Mouse (Mus musculus): ENCODE measurements at regions not wholly inside any gene's neighbourhood (a gene's known extent, or its start where the extent isn't known, plus 50 kb on each side); places are given as distances from the start of the nearest gene placed in this dataset.

DNA sequence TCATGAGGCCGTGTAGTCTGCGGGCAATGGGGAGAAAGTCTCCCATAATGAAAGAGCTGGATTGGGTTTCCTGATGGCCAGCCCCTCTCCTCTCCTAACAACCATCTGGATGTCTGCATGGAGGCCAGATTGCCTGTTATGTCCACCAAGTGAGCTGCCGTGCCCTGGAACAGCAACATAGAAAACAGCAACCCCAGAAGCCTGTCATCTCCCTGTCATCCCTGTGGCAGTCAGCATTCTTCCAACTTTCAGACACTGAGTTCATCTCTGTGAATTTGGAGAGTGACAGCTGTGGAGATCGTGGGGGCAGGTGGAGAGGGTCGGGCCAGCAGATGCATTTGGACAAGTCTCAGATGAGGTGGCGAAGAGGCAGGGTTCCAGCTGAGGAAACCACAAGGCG lies 585.0 kb downstream of the Rnf144a start:
- Histone ChIP-seq H3K27me3 (ENCODE audit: control insufficient read depth, insufficient read depth, insufficient read length) (no peaks in the 10 kb centered on the region), H3ac (ENCODE audit: control insufficient read depth, insufficient read length, low read depth) (no peak overlapping the region), H3K79me2 (ENCODE audit: control insufficient read depth, insufficient read depth) (no peaks in the 10 kb centered on the region), H3K4me3 (ENCODE audit: insufficient read depth, poor library complexity, severe bottlenecking) (no peak overlapping the region), H3K36me3 (ENCODE audit: control insufficient read depth, insufficient read depth) (no peaks in the 10 kb centered on the region), H3K79me3 (ENCODE audit: low read depth) (no peaks in the 10 kb centered on the region)
- TF ChIP-seq MAX (IDR thresholded peaks at IDR 0.05): no peak
- TF ChIP-seq FOSL1 (IDR thresholded peaks at IDR 0.05; ENCODE audit: insufficient read depth, low read length, poor library complexity, severe bottlenecking): no peak
- TF ChIP-seq CEBPB (IDR thresholded peaks at IDR 0.05; ENCODE audit: low read depth): no peak
- TF ChIP-seq CTCF (IDR thresholded peaks at IDR 0.05; ENCODE audit: control insufficient read depth, insufficient read depth, insufficient read length): no peak
- no peak for TF ChIP-seq MYOD1 (IDR thresholded peaks at IDR 0.05; ENCODE audit: control insufficient read depth, insufficient read length, low read depth)
- TF ChIP-seq MYOG (IDR thresholded peaks at IDR 0.05; ENCODE audit: control insufficient read depth, extremely low read depth, insufficient read length): no peak
- no peak for TF ChIP-seq USF1 (IDR thresholded peaks at IDR 0.05; ENCODE audit: low read depth)

GRCm38 (mm10) chr12:25827961-25828360 lies 587.1 kb downstream of the Rnf144a start:
- no peaks in the 10 kb centered on the region for H3K27me3 ChIP-seq (ENCODE audit: control insufficient read depth, insufficient read depth, insufficient read length)
- TF ChIP-seq MAX (IDR thresholded peaks at IDR 0.05) (no peak), MYOD1 (IDR thresholded peaks at IDR 0.05; ENCODE audit: control insufficient read depth, insufficient read length, low read depth) (no peak), FOSL1 (IDR thresholded peaks at IDR 0.05; ENCODE audit: insufficient read depth, low read length, poor library complexity, severe bottlenecking) (no peak), MYOG (IDR thresholded peaks at IDR 0.05; ENCODE audit: control insufficient read depth, extremely low read depth, insufficient read length) (no peak), CTCF (IDR thresholded peaks at IDR 0.05; ENCODE audit: control insufficient read depth, insufficient read depth, insufficient read length) (no peak), CEBPB (IDR thresholded peaks at IDR 0.05; ENCODE audit: low read depth) (no peak), USF1 (IDR thresholded peaks at IDR 0.05; ENCODE audit: low read depth) (no peak)
- no peak overlapping the region for H3K4me3 ChIP-seq (ENCODE audit: insufficient read depth, poor library complexity, severe bottlenecking)
- H3ac ChIP-seq (ENCODE audit: control insufficient read depth, insufficient read length, low read depth): no peak overlapping the region
- no peaks in the 10 kb centered on the region for H3K79me2 ChIP-seq (ENCODE audit: control insufficient read depth, insufficient read depth)
- no peaks in the 10 kb centered on the region for H3K79me3 ChIP-seq (ENCODE audit: low read depth)
- no peaks in the 10 kb centered on the region for H3K36me3 ChIP-seq (ENCODE audit: control insufficient read depth, insufficient read depth)

DNA sequence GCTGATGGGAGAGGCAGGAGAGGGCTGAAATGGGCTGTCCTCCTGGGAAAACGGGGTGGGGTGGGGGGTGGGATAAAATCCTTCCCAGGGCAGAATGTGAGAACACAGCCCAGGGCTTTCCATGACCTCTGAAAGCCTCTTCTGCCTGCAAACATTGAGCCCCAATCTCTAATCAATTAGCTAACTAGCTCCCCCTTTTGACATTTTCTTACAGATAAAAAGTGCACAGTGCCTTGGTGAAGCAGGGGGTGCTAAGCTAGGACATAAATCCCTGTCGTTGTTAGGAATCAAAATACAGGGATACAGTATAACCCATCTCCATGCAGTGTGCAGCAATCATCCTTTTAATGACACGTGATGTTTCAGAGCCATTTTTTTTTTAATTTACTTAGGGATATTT lies 588.1 kb downstream of the Rnf144a start:
- Histone ChIP-seq H3K4me3 (ENCODE audit: insufficient read depth, poor library complexity, severe bottlenecking) (no peak overlapping the region), H3ac (ENCODE audit: control insufficient read depth, insufficient read length, low read depth) (no peak overlapping the region), H3K27me3 (ENCODE audit: control insufficient read depth, insufficient read depth, insufficient read length) (no peaks in the 10 kb centered on the region), H3K79me2 (ENCODE audit: control insufficient read depth, insufficient read depth) (no peaks in the 10 kb centered on the region), H3K36me3 (ENCODE audit: control insufficient read depth, insufficient read depth) (no peaks in the 10 kb centered on the region), H3K79me3 (ENCODE audit: low read depth) (no peaks in the 10 kb centered on the region)
- TF ChIP-seq USF1 (IDR thresholded peaks at IDR 0.05; ENCODE audit: low read depth): no peak
- TF ChIP-seq CTCF (IDR thresholded peaks at IDR 0.05; ENCODE audit: control insufficient read depth, insufficient read depth, insufficient read length): no peak
- no peak for TF ChIP-seq MYOG (IDR thresholded peaks at IDR 0.05; ENCODE audit: control insufficient read depth, extremely low read depth, insufficient read length)
- TF ChIP-seq MYOD1 (IDR thresholded peaks at IDR 0.05; ENCODE audit: control insufficient read depth, insufficient read length, low read depth): no peak
- no peak for TF ChIP-seq MAX (IDR thresholded peaks at IDR 0.05)
- TF ChIP-seq CEBPB (IDR thresholded peaks at IDR 0.05; ENCODE audit: low read depth): no peak

DNA sequence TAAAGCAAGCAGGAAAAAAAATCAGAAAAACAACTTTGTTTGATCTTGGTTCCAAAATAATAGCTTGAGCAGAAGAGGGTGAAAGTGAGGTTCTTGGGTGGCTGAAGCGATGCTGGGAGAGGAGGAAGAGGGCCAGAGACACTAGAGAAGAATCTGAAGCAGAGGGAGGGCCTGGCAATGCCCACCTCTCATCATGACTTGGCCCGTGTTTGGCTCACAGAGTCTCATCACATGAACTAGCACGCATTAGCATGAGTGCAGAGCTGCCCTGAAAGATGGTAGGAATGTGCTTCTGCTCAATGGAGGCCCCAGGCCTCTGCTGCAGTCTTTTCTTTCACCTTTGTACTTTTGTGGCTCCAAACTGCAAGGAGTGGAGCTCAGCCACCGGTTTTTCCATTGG lies 588.6 kb downstream of the Rnf144a start:
- H3ac ChIP-seq (ENCODE audit: control insufficient read depth, insufficient read length, low read depth): no peak overlapping the region

GRCm38 (mm10) chr12:25816248-25816647 lies 598.8 kb downstream of the Rnf144a start:
- no peaks in the 10 kb centered on the region for H3K79me3 ChIP-seq (ENCODE audit: low read depth)
- H3K27me3 ChIP-seq (ENCODE audit: control insufficient read depth, insufficient read depth, insufficient read length): no peaks in the 10 kb centered on the region
- no peak for TF ChIP-seq CEBPB (IDR thresholded peaks at IDR 0.05; ENCODE audit: low read depth)
- no peak for TF ChIP-seq CTCF (IDR thresholded peaks at IDR 0.05; ENCODE audit: control insufficient read depth, insufficient read depth, insufficient read length)
- TF ChIP-seq MYOG (IDR thresholded peaks at IDR 0.05; ENCODE audit: control insufficient read depth, extremely low read depth, insufficient read length): no peak
- TF ChIP-seq FOSL1 (IDR thresholded peaks at IDR 0.05; ENCODE audit: insufficient read depth, low read length, poor library complexity, severe bottlenecking): no peak
- no peak for TF ChIP-seq USF1 (IDR thresholded peaks at IDR 0.05; ENCODE audit: low read depth)
- TF ChIP-seq MYOD1 (IDR thresholded peaks at IDR 0.05; ENCODE audit: control insufficient read depth, insufficient read length, low read depth): no peak
- H3ac ChIP-seq (ENCODE audit: control insufficient read depth, insufficient read length, low read depth): no peak overlapping the region
- no peaks in the 10 kb centered on the region for H3K36me3 ChIP-seq (ENCODE audit: control insufficient read depth, insufficient read depth)
- H3K79me2 ChIP-seq (ENCODE audit: control insufficient read depth, insufficient read depth): no peaks in the 10 kb centered on the region
- H3K4me3 ChIP-seq (ENCODE audit: insufficient read depth, poor library complexity, severe bottlenecking): no peak overlapping the region

More for the DNA sequence above, 588.6 kb downstream of the Rnf144a start:
- H3K4me3 ChIP-seq (ENCODE audit: insufficient read depth, poor library complexity, severe bottlenecking): no peak overlapping the region
- no peak for TF ChIP-seq USF1 (IDR thresholded peaks at IDR 0.05; ENCODE audit: low read depth)
- TF ChIP-seq MAX (IDR thresholded peaks at IDR 0.05): no peak
- TF ChIP-seq CEBPB (IDR thresholded peaks at IDR 0.05; ENCODE audit: low read depth): no peak
- TF ChIP-seq MYOD1 (IDR thresholded peaks at IDR 0.05; ENCODE audit: control insufficient read depth, insufficient read length, low read depth): no peak
- no peak for TF ChIP-seq FOSL1 (IDR thresholded peaks at IDR 0.05; ENCODE audit: insufficient read depth, low read length, poor library complexity, severe bottlenecking)
- no peak for TF ChIP-seq CTCF (IDR thresholded peaks at IDR 0.05; ENCODE audit: control insufficient read depth, insufficient read depth, insufficient read length)
- no peak for TF ChIP-seq MYOG (IDR thresholded peaks at IDR 0.05; ENCODE audit: control insufficient read depth, extremely low read depth, insufficient read length)
- no peaks in the 10 kb centered on the region for H3K79me2 ChIP-seq (ENCODE audit: control insufficient read depth, insufficient read depth)
- no peaks in the 10 kb centered on the region for H3K36me3 ChIP-seq (ENCODE audit: control insufficient read depth, insufficient read depth)
- no peaks in the 10 kb centered on the region for H3K79me3 ChIP-seq (ENCODE audit: low read depth)
- H3K27me3 ChIP-seq (ENCODE audit: control insufficient read depth, insufficient read depth, insufficient read length): no peaks in the 10 kb centered on the region

GRCm38 (mm10) chr12:25795092-25795491 lies 620.0 kb downstream of the Rnf144a start:
- no peaks in the 10 kb centered on the region for H3K36me3 ChIP-seq (ENCODE audit: control insufficient read depth, insufficient read depth)
- no peak overlapping the region for H3ac ChIP-seq (ENCODE audit: control insufficient read depth, insufficient read length, low read depth)
- no peaks in the 10 kb centered on the region for H3K27me3 ChIP-seq (ENCODE audit: control insufficient read depth, insufficient read depth, insufficient read length)
- H3K79me2 ChIP-seq (ENCODE audit: control insufficient read depth, insufficient read depth): no peaks in the 10 kb centered on the region
- no peaks in the 10 kb centered on the region for H3K79me3 ChIP-seq (ENCODE audit: low read depth)
- H3K4me3 ChIP-seq (ENCODE audit: insufficient read depth, poor library complexity, severe bottlenecking): no peak overlapping the region
- no peak for TF ChIP-seq MYOG (IDR thresholded peaks at IDR 0.05; ENCODE audit: control insufficient read depth, extremely low read depth, insufficient read length)
- TF ChIP-seq FOSL1 (IDR thresholded peaks at IDR 0.05; ENCODE audit: insufficient read depth, low read length, poor library complexity, severe bottlenecking): no peak
